In genomic region chr11:82428801-82429200, GRCm38 (mm10) we compare ENCODE assay signal across 25 mouse cellular contexts. TPM values are rescaled to one million over a fixed set of nuclear protein-coding genes. Genes with fewer than 3 reads are reported as not detected.
DNase-seq lines count a peak whose midpoint lies in the region; ATAC-seq and TF ChIP-seq lines count a peak whose summit lies in the region.
"Had no signal": no experiment of that assay in that cellular context is flagged by ENCODE, and none has a peak within 500 bp of the region (broad histone marks: within the 10 kb centered on the region; RNA-seq: fewer than 3 reads in every experiment).

No protein-coding gene starts in this region.

- no peak for ATAC-seq in kidney, embryonic 14.5 days (ENCODE audit: low FRiP score, low TSS enrichment)
- ATAC-seq in liver, postnatal 0 days, result no peak
- no peak for ATAC-seq in liver, embryonic 12.5 days
- ATAC-seq: forebrain, embryonic 14.5 days had no signal

- no peak overlapping the region for H3K4me3 ChIP-seq in kidney, embryonic 14.5 days (ENCODE audit: low read length)
- H3K4me3 ChIP-seq in liver, postnatal 0 days (ENCODE audit: low read depth, low read length), result no peak overlapping the region
- no peak overlapping the region for H3K4me3 ChIP-seq in liver, embryonic 12.5 days
- H3K4me3 ChIP-seq: embryonic facial prominence, embryonic 13.5 days; embryonic facial prominence, embryonic 15.5 days; erythroblast, embryonic 14.5 days; forebrain, embryonic 10.5 days; forebrain, embryonic 12.5 days had no signal

- intact Hi-C loops in heart, postnatal 14 days (cut with DNase I), result no loop called here

- no peak overlapping the region for H3K9ac ChIP-seq in kidney, embryonic 14.5 days (ENCODE audit: low read depth, low read length)
- no peak overlapping the region for H3K9ac ChIP-seq in liver, postnatal 0 days (replicated peaks)
- no peak overlapping the region for H3K9ac ChIP-seq in liver, embryonic 12.5 days
- H3K9ac ChIP-seq: embryonic facial prominence, embryonic 13.5 days; embryonic facial prominence, embryonic 15.5 days; forebrain, embryonic 12.5 days had no signal

- H3K4me1 ChIP-seq in kidney, embryonic 14.5 days (ENCODE audit: control insufficient read depth, insufficient read depth, low read length), result no peaks in the 10 kb centered on the region
- no peaks in the 10 kb centered on the region for H3K4me1 ChIP-seq in liver, postnatal 0 days (ENCODE audit: insufficient read depth)
- H3K4me1 ChIP-seq in liver, embryonic 12.5 days, result no peaks in the 10 kb centered on the region
- H3K4me1 ChIP-seq: embryonic facial prominence, embryonic 13.5 days; embryonic facial prominence, embryonic 15.5 days had no signal

- no peak for TF ChIP-seq EP300 in liver, postnatal 0 days (IDR thresholded peaks at IDR 0.05; ENCODE audit: low read depth)

- H3K27ac ChIP-seq in kidney, embryonic 14.5 days (ENCODE audit: low read depth, low read length), result no peak overlapping the region
- 0 out of 2 replicates have a peak overlapping the region, but pooled peaks have one; percentile 6 for H3K27ac ChIP-seq in liver, postnatal 0 days (ENCODE audit: low read depth)
- no peak overlapping the region for H3K27ac ChIP-seq in liver, embryonic 12.5 days
- H3K27ac ChIP-seq: embryonic facial prominence, embryonic 13.5 days; embryonic facial prominence, embryonic 15.5 days; forebrain, embryonic 10.5 days; forebrain, embryonic 12.5 days had no signal

- H3K27me3 ChIP-seq in kidney, embryonic 14.5 days (ENCODE audit: control insufficient read depth, insufficient read depth, low read length), result peaks cover 21% of the 10 kb centered on the region
- peaks cover 14% of the 10 kb centered on the region for H3K27me3 ChIP-seq in liver, postnatal 0 days (ENCODE audit: insufficient read depth, low read length)
- H3K27me3 ChIP-seq in liver, embryonic 12.5 days (replicated peaks), result peaks cover 25% of the 10 kb centered on the region

- H3K9me3 ChIP-seq in kidney, embryonic 14.5 days (ENCODE audit: control insufficient read depth, low read length), result no peaks in the 10 kb centered on the region
- no peaks in the 10 kb centered on the region for H3K9me3 ChIP-seq in liver, postnatal 0 days (ENCODE audit: low read length)
- H3K9me3 ChIP-seq in liver, embryonic 12.5 days (replicated peaks), result no peaks in the 10 kb centered on the region
- H3K9me3 ChIP-seq: embryonic facial prominence, embryonic 13.5 days; embryonic facial prominence, embryonic 15.5 days; forebrain, embryonic 10.5 days; forebrain, embryonic 12.5 days had no signal

- no peak for TF ChIP-seq CTCF in liver, postnatal 0 days (IDR thresholded peaks at IDR 0.05; ENCODE audit: low read depth)

- peak; percentile 4 for DNase-seq in heart, adult 8-10 months (ENCODE audit: low spot score)
- DNase-seq in heart, postnatal 14 days, result no peak
- DNase-seq in kidney, adult 9 months, result peak; percentile 12
- no peak for DNase-seq in liver, postnatal 0 days
- DNase-seq: adrenal gland, adult 2 months; adrenal gland, postnatal 10 days; adrenal gland, postnatal 25 days; cerebellum, adult 11 months; cerebellum, adult 18-20 months; cerebellum, adult 8-10 months; cerebellum, adult 9-11 months; cerebellum, postnatal 14 days; cerebellum, postnatal 36 days; embryo, embryonic 11 days had no signal

- WGBS in kidney, embryonic 14.5 days, result 45% methylated on average over 4 of the region's 4 CpGs
- 33% methylated on average over 4 of the region's 4 CpGs for WGBS in liver, postnatal 0 days (ENCODE audit: insufficient replicate concordance)
- WGBS in liver, embryonic 12.5 days (ENCODE audit: insufficient replicate concordance), result 30% methylated on average over 4 of the region's 4 CpGs

- H3K36me3 ChIP-seq in kidney, embryonic 14.5 days (ENCODE audit: control insufficient read depth, insufficient read depth, low read length), result no peaks in the 10 kb centered on the region
- H3K36me3 ChIP-seq in liver, postnatal 0 days (replicated peaks; ENCODE audit: insufficient read depth, low read length), result no peaks in the 10 kb centered on the region
- H3K36me3 ChIP-seq in liver, embryonic 12.5 days, result no peaks in the 10 kb centered on the region
- H3K36me3 ChIP-seq: embryonic facial prominence, embryonic 13.5 days; embryonic facial prominence, embryonic 15.5 days; forebrain, embryonic 10.5 days; forebrain, embryonic 12.5 days had no signal

- H3K4me2 ChIP-seq in kidney, embryonic 14.5 days (replicated peaks; ENCODE audit: low read depth, low read length), result no peak overlapping the region
- H3K4me2 ChIP-seq in liver, postnatal 0 days (ENCODE audit: low read depth, low read length), result no peak overlapping the region
- no peak overlapping the region for H3K4me2 ChIP-seq in liver, embryonic 12.5 days
- H3K4me2 ChIP-seq: embryonic facial prominence, embryonic 13.5 days; embryonic facial prominence, embryonic 15.5 days; forebrain, embryonic 12.5 days had no signal

RNA-seq across cellular contexts. Expression of gene Tmem132e, which starts 40.1 kb away (rescaled TPM):
- 1 to 10 TPM in 1 of 4 experiments, under 1 TPM in 3; 0.22 to 1.1 (median 0.46) TPM for total RNA-seq in heart, adult 8-10 months (2022)
- total RNA-seq in heart, postnatal 14 days (2021), result under 1 TPM in 1 of 2 experiments, not detected in 1; 0.05 TPM
- 0.29 and 0.37 TPM in 2 replicates for polyA plus RNA-seq in kidney, embryonic 14.5 days (2014; fragmentation: Nextera tagmentation; extraction: Ambion mirVana)
- polyA plus RNA-seq in liver, postnatal 0 days (2015; fragmentation: Nextera tagmentation; extraction: Ambion mirVana), result 0.40 TPM in 2 replicates
- polyA plus RNA-seq in liver, embryonic 12.5 days (2016; fragmentation: Nextera tagmentation; extraction: Ambion mirVana), result 0.26 and 0.52 TPM in 2 replicates
- total RNA-seq: common myeloid progenitor, adult 5-6 weeks; MEL had no signal
- polyA plus RNA-seq: C2C12; erythroblast, embryonic 14.5 days had no signal

Comparison
In these comparisons a context has a peak if more than half of its experiments do, and no peak if none do; other contexts are left out.
1. DNase-seq: peak in heart, adult 8-10 months (single experiment) and kidney, adult 9 months (single experiment); none in heart, postnatal 14 days (0 of 2) and liver, postnatal 0 days (single experiment).